ENCODE assay signal across 9 mouse cellular contexts in the genomic region with DNA sequence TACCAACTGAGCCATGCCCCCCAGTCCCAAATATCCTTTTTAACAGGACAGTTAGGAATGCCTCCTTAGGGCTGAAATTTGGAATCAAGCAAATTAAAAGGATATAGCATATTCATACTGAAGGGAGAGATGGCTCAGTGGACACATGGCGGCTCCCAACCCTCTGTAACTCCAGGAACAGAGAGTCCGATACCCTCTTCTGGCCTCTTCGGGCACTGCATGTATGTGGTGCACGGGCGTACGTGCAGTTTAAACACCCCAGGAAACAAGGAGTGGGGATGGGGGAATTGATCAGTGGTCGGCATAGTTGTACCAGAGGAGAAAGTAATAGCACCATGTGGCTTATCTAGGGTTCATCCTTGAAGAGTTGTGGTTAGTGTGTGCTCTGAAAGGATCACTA. TPM values are rescaled to one million over a fixed set of nuclear protein-coding genes. Genes with fewer than 3 reads are reported as not detected.
DNase-seq lines count a peak whose midpoint lies in the region; TF ChIP-seq lines count a peak whose summit lies in the region.
"Had no signal": no experiment of that assay in that cellular context is flagged by ENCODE, and none has a peak within 500 bp of the region (broad histone marks: within the 10 kb centered on the region; RNA-seq: fewer than 3 reads in every experiment).

No protein-coding gene starts in this region.

- no peak for TF ChIP-seq POLR2A in lung, adult 2 months (IDR thresholded peaks at IDR 0.05; ENCODE audit: borderline replicate concordance, extremely low read depth, low read depth, low read length)
- TF ChIP-seq POLR2A in cortical plate, adult 2 months (IDR thresholded peaks at IDR 0.05; ENCODE audit: extremely low read depth, insufficient read depth, low read length), result no peak

- H3K27ac ChIP-seq in cortical plate, adult 2 months (ENCODE audit: insufficient read depth, low read length), result no peak overlapping the region
- H3K27ac ChIP-seq: heart, embryonic 15.5 days had no signal

- peak; percentile 68 to 69 for DNase-seq in cerebellum, postnatal 10 days
- DNase-seq in cerebellum, adult 11-12 months, result no peak
- peak; percentile 31 for DNase-seq in lung, adult 2 months
- no peak for DNase-seq in lung, postnatal 25 days (ENCODE audit: low spot score)
- peak; percentile 46 for DNase-seq in lung, postnatal 14 days
- DNase-seq in left cerebral cortex, postnatal 14 days (ENCODE audit: low spot score in 2 of 2), result no peak
- no peak for DNase-seq in right cerebral cortex, adult 18-20 months

- no peak overlapping the region for H3K4me3 ChIP-seq in lung, adult 2 months (replicated peaks; ENCODE audit: extremely low read depth, low read depth, low read length)
- no peak overlapping the region for H3K4me3 ChIP-seq in cortical plate, adult 2 months (ENCODE audit: insufficient read depth, low read length)
- H3K4me3 ChIP-seq: heart, embryonic 15.5 days had no signal

- peak; percentile 44; the same call in 1 of the 2 replicates for TF ChIP-seq CTCF in lung, adult 2 months (IDR thresholded peaks at IDR 0.05; ENCODE audit: insufficient read depth, low read length)
- TF ChIP-seq CTCF in cortical plate, adult 2 months (IDR thresholded peaks at IDR 0.05; ENCODE audit: extremely low read depth, insufficient read depth, low read length), result 0 out of 2 replicates have a peak, but pooled peaks have one; percentile 10

- 53% methylated on average over 7 of the region's 7 CpGs for WGBS in lung, adult 2 months

- intact Hi-C loops in left cerebral cortex, postnatal 14 days (cut with DNase I), result loop anchor here (2.0 kb wide), 1 partner anchor 140 kb away; no protein-coding TSS in a partner anchor

- no peaks in the 10 kb centered on the region for H3K4me1 ChIP-seq in lung, adult 2 months (ENCODE audit: control insufficient read depth, insufficient read depth, low read length)
- H3K4me1 ChIP-seq in cortical plate, adult 2 months (ENCODE audit: control insufficient read depth, insufficient read depth, low read length), result no peaks in the 10 kb centered on the region

RNA-seq across cellular contexts. Expression of a gene that starts 18.9 kb away (rescaled TPM):
- polyA plus RNA-seq in lung, adult 2 months (2012; rRNA removed), result 22.2 and 40.9 TPM in 2 replicates
- 59.5 and 65.9 TPM in 2 replicates for polyA plus RNA-seq in cortical plate, adult 2 months (2012; rRNA removed)
- 10 to 100 TPM; 61.9 to 62.2 TPM for total RNA-seq in left cerebral cortex, postnatal 14 days (2021)

RNA-seq across cellular contexts. Expression of a gene that starts 28.6 kb away (rescaled TPM):
- 3.8 and 4.4 TPM in 2 replicates for polyA plus RNA-seq in lung, adult 2 months (2012; rRNA removed)
- polyA plus RNA-seq in cortical plate, adult 2 months (2012; rRNA removed), result 23.2 and 26.8 TPM in 2 replicates
- total RNA-seq in left cerebral cortex, postnatal 14 days (2021), result 1 to 10 TPM; 5.9 to 7.1 TPM

RNA-seq across cellular contexts. Expression of a gene that starts 28.8 kb away (rescaled TPM):
- 0.89 and 1.6 TPM in 2 replicates for polyA plus RNA-seq in lung, adult 2 months (2012; rRNA removed)
- 7.2 and 7.8 TPM in 2 replicates for polyA plus RNA-seq in cortical plate, adult 2 months (2012; rRNA removed)
- total RNA-seq in left cerebral cortex, postnatal 14 days (2021), result 10 to 100 TPM in 1 of 2 experiments, 1 to 10 TPM in 1; 9.6 to 11.4 TPM

RNA-seq across cellular contexts. Expression of a gene that starts 30.9 kb away (rescaled TPM):
- not detected in 2 replicates for polyA plus RNA-seq in lung, adult 2 months (2012; rRNA removed)
- 0.04 and 0.06 TPM in 2 replicates for polyA plus RNA-seq in cortical plate, adult 2 months (2012; rRNA removed)
- not detected for total RNA-seq in left cerebral cortex, postnatal 14 days (2021)
- polyA plus RNA-seq: heart, embryonic 15.5 days had no signal

Comparison
In these comparisons a context has a peak if more than half of its experiments do, and no peak if none do; other contexts are left out.
1. DNase-seq: peak in cerebellum, postnatal 10 days (2 of 2), lung, adult 2 months (single experiment) and lung, postnatal 14 days (single experiment); none in cerebellum, adult 11-12 months (single experiment), lung, postnatal 25 days (single experiment), left cerebral cortex, postnatal 14 days (0 of 2) and right cerebral cortex, adult 18-20 months (single experiment).